Mouse (Mus musculus) forebrain, embryonic 14.5 days (tissue): ENCODE data around the gene Gdf10. TPM values are rescaled to one million over a fixed set of nuclear protein-coding genes. Genes with fewer than 3 reads are reported as not detected.

Source experiments
- ATAC-seq: fragments of 200-750 bp; cut with Nextera tagmentation; 2 replicates; pipeline ENCODE4 v1.8.0; 2017; ENCODE audit warnings: mild to moderate bottlenecking, moderate library complexity
- DNase-seq: peaks from one replicate; pipeline ENCODE4 v3.0.0-alpha.2; 2015; ENCODE audit warnings: low spot score
- H3K27ac ChIP-seq: fragments of 300-500 bp; sonication (generic); 2 replicates; pipeline ENCODE4 v1.5.1; 2014; ENCODE audit warnings: low read depth, mild to moderate bottlenecking, control low read depth, low read length, moderate library complexity
- H3K27me3 ChIP-seq: fragments of 300-500 bp; sonication (generic); replicated peaks from 2 replicates; pipeline ENCODE4 v1.6.1; 2014; ENCODE audit warnings: low read length, control low read depth, mixed read lengths; ENCODE audit not compliant: control insufficient read depth, insufficient read depth
- H3K36me3 ChIP-seq: fragments of 300-500 bp; sonication (generic); 2 replicates; pipeline ENCODE4 v1.6.1; 2014; ENCODE audit warnings: low read length, control low read depth; ENCODE audit not compliant: control insufficient read depth, insufficient read depth
- H3K4me1 ChIP-seq: fragments of 300-500 bp; sonication (generic); 2 replicates; pipeline ENCODE4 v1.6.1; 2014; ENCODE audit warnings: antibody characterized with exemption, low read length, control low read depth; ENCODE audit not compliant: control insufficient read depth, insufficient read depth
- H3K4me2 ChIP-seq: fragments of 300-500 bp; sonication (generic); 2 replicates; pipeline ENCODE4 v1.6.1; 2014; ENCODE audit warnings: mild to moderate bottlenecking, control low read depth, low read length
- H3K4me3 ChIP-seq: fragments of 300-500 bp; sonication (generic); 2 replicates; pipeline ENCODE4 v1.5.1; 2014; ENCODE audit warnings: low read depth, low read length, control low read depth
- H3K9ac ChIP-seq: fragments of 300-500 bp; sonication (generic); 2 replicates; pipeline ENCODE4 v1.6.1; 2014; ENCODE audit warnings: mild to moderate bottlenecking, low read length, control low read depth, moderate library complexity
- H3K9me3 ChIP-seq: fragments of 300-500 bp; sonication (generic); replicated peaks from 2 replicates; pipeline ENCODE4 v1.6.1; 2016; ENCODE audit warnings: low read length, control low read depth, mixed read lengths; ENCODE audit not compliant: control insufficient read depth
- WGBS: fragments of 180-500 bp; shearing (Covaris S2); extraction: QIAGEN DNeasy Blood & Tissue Kit; methylation state at CpG from one replicate; pipeline ENCODE4 v1.1.7; 2014; 5-methylcytosine and 5-hydroxymethylcytosine counted together
- polyA plus RNA-seq: library from polyadenylated mRNA; unstranded; fragments of >200 nt; fragmentation: Nextera tagmentation; extraction: Ambion mirVana; gene quantifications from 2 replicates; pipeline ENCODE4 v1.2.1, GENCODE M21; 2014

Gdf10 gene
- polyA plus RNA-seq, 1 experiment from 2014 or later = 2.6 TPM

GRCm38 (mm10) chr14:33931853-33932252 lies 8.5 kb downstream of the Gdf10 start:
- Histone ChIP-seq H3K4me1 (no peaks in the 10 kb centered on the region), H3K4me2 (no peak overlapping the region), H3K36me3 (no peaks in the 10 kb centered on the region), H3K4me3 (no peak overlapping the region), H3K9me3 (no peaks in the 10 kb centered on the region), H3K27me3 (no peaks in the 10 kb centered on the region), H3K27ac (no peak overlapping the region), H3K9ac (no peak overlapping the region)
- no peak for DNase-seq
- 72% methylated on average over 17 of the region's 17 CpGs for WGBS
- no peak for ATAC-seq

GRCm38 (mm10) chr14:33932935-33933703 lies 9.7 kb downstream of the Gdf10 start:
- Histone ChIP-seq H3K27ac (no peak overlapping the region), H3K9me3 (no peaks in the 10 kb centered on the region), H3K27me3 (no peaks in the 10 kb centered on the region), H3K4me3 (no peak overlapping the region), H3K36me3 (no peaks in the 10 kb centered on the region), H3K4me1 (no peaks in the 10 kb centered on the region), H3K9ac (no peak overlapping the region), H3K4me2 (no peak overlapping the region)
- 77% methylated on average over 10 of the region's 10 CpGs for WGBS
- ATAC-seq (peak; percentile 42), DNase-seq (peak; percentile 56)

- DNase-seq = peak; percentile 62
- H3K4me3 ChIP-seq = no peak overlapping the region
- H3K9me3 ChIP-seq = no peaks in the 10 kb centered on the region
- H3K4me2 ChIP-seq = no peak overlapping the region
- no peaks in the 10 kb centered on the region for H3K36me3 ChIP-seq
- no peaks in the 10 kb centered on the region for H3K27me3 ChIP-seq
- ATAC-seq = peak; percentile 32; the same call in 1 of the 2 replicates
- H3K9ac ChIP-seq = no peak overlapping the region
- 45% methylated on average over 5 of the region's 5 CpGs for WGBS
- H3K4me1 ChIP-seq = no peaks in the 10 kb centered on the region
- H3K27ac ChIP-seq = no peak overlapping the region
Observed at GRCm38 (mm10) chr14:33933778-33934317, 10.5 kb downstream of the Gdf10 start.

- Histone ChIP-seq H3K9me3 (no peaks in the 10 kb centered on the region), H3K36me3 (no peaks in the 10 kb centered on the region), H3K4me3 (no peak overlapping the region), H3K27me3 (no peaks in the 10 kb centered on the region), H3K4me2 (peak overlapping the region; percentile 40), H3K4me1 (no peaks in the 10 kb centered on the region), H3K9ac (no peak overlapping the region; the same call in 1 of the 2 replicates), H3K27ac (no peak overlapping the region)
- ATAC-seq (peak; percentile 65), DNase-seq (peak; percentile 71)
- 30% methylated on average over 9 of the region's 9 CpGs for WGBS
Observed at GRCm38 (mm10) chr14:33939117-33939516, 15.7 kb downstream of the Gdf10 start.

GRCm38 (mm10) chr14:33940739-33941138 lies 17.4 kb downstream of the Gdf10 start, which contains the start of gene Gdf2:
Gene Gdf2, plus strand, starts transcription at chr14:33941039.
- no peak for ATAC-seq
- Histone ChIP-seq H3K4me1 (no peaks in the 10 kb centered on the region), H3K27ac (no peak within 1 kb of the TSS), H3K36me3 (no peaks in the 10 kb centered on the region), H3K9ac (no peak within 1 kb of the TSS), H3K9me3 (no peaks in the 10 kb centered on the region), H3K4me2 (no peak within 1 kb of the TSS), H3K4me3 (no peak within 1 kb of the TSS), H3K27me3 (no peaks in the 10 kb centered on the region)
- DNase-seq = no peak
- WGBS = 81% methylated on average over 8 of the region's 8 CpGs

- no peak overlapping the region for H3K4me3 ChIP-seq
Observed at GRCm38 (mm10) chr14:33942222-33942621, 18.8 kb downstream of the Gdf10 start.

GRCm38 (mm10) chr14:33946125-33946524 lies 22.7 kb downstream of the Gdf10 start:
- ATAC-seq (no peak), DNase-seq (no peak)
- H3K27me3 ChIP-seq = no peaks in the 10 kb centered on the region
- H3K4me3 ChIP-seq = no peak overlapping the region
- WGBS = 90% methylated on average over 6 of the region's 6 CpGs
- no peak overlapping the region for H3K4me2 ChIP-seq
- H3K36me3 ChIP-seq = no peaks in the 10 kb centered on the region
- no peak overlapping the region for H3K9ac ChIP-seq
- no peaks in the 10 kb centered on the region for H3K9me3 ChIP-seq
- H3K27ac ChIP-seq = no peak overlapping the region
- no peaks in the 10 kb centered on the region for H3K4me1 ChIP-seq

More at GRCm38 (mm10) chr14:33942222-33942621, 18.8 kb downstream of the Gdf10 start:
- Histone ChIP-seq H3K4me2 (no peak overlapping the region), H3K9me3 (no peaks in the 10 kb centered on the region), H3K27me3 (no peaks in the 10 kb centered on the region), H3K36me3 (no peaks in the 10 kb centered on the region), H3K27ac (no peak overlapping the region), H3K9ac (no peak overlapping the region), H3K4me1 (no peaks in the 10 kb centered on the region)
- ATAC-seq (no peak), DNase-seq (no peak)
- 82% methylated on average over 5 of the region's 5 CpGs for WGBS

- DNase-seq = no peak
- no peak for ATAC-seq
- H3K4me1 ChIP-seq = no peaks in the 10 kb centered on the region
- H3K36me3 ChIP-seq = no peaks in the 10 kb centered on the region
- no peak overlapping the region for H3K9ac ChIP-seq
- no peak overlapping the region for H3K27ac ChIP-seq
- no peaks in the 10 kb centered on the region for H3K27me3 ChIP-seq
- H3K4me2 ChIP-seq = no peak overlapping the region
- WGBS = 66% methylated on average over 6 of the region's 6 CpGs
- no peaks in the 10 kb centered on the region for H3K9me3 ChIP-seq
- no peak overlapping the region for H3K4me3 ChIP-seq
Observed at GRCm38 (mm10) chr14:33952233-33952981, 29.0 kb downstream of the Gdf10 start.
